Mouse (Mus musculus) forebrain, embryonic 12.5 days (tissue): ENCODE measurements around the gene P4htm. TPM values are rescaled to one million over a fixed set of nuclear protein-coding genes. Genes with fewer than 3 reads are reported as not detected.

Experiments used
- ATAC-seq: fragments of 200-750 bp; cut with Nextera tagmentation; 2 replicates; pipeline ENCODE4 v1.8.0; 2017; ENCODE audit warnings: moderate TSS enrichment; ENCODE audit not compliant: low FRiP score
- H3K27ac ChIP-seq: fragments of 300-500 bp; sonication (generic); 2 replicates; pipeline ENCODE4 v1.5.1; 2016; ENCODE audit warnings: mild to moderate bottlenecking
- H3K27me3 ChIP-seq: fragments of 300-500 bp; sonication (generic); 2 replicates; pipeline ENCODE4 v1.6.1; 2016; ENCODE audit warnings: mild to moderate bottlenecking
- H3K36me3 ChIP-seq: fragments of 300-500 bp; sonication (generic); replicated peaks from 2 replicates; pipeline ENCODE4 v1.6.1; 2016; ENCODE audit warnings: mild to moderate bottlenecking
- H3K4me1 ChIP-seq: fragments of 300-500 bp; sonication (generic); 2 replicates; pipeline ENCODE4 v1.6.1; 2016
- H3K4me2 ChIP-seq: fragments of 300-500 bp; sonication (generic); 2 replicates; pipeline ENCODE4 v1.6.1; 2016; ENCODE audit warnings: mild to moderate bottlenecking, moderate library complexity
- H3K4me3 ChIP-seq: fragments of 300-500 bp; sonication (generic); replicated peaks from 2 replicates; pipeline ENCODE4 v1.5.1; 2016; ENCODE audit warnings: mild to moderate bottlenecking
- H3K9ac ChIP-seq: fragments of 300-500 bp; sonication (generic); 2 replicates; pipeline ENCODE4 v1.6.1; 2016; ENCODE audit warnings: mild to moderate bottlenecking
- H3K9me3 ChIP-seq: fragments of 300-500 bp; sonication (generic); 2 replicates; pipeline ENCODE4 v1.6.1; 2016
- WGBS: fragments of 180-500 bp; shearing (Covaris S2); methylation state at CpG from one replicate; pipeline ENCODE4 v1.1.7; 2016; 5-methylcytosine and 5-hydroxymethylcytosine counted together
- polyA plus RNA-seq: library from polyadenylated mRNA; unstranded; fragments of >200 nt; fragmentation: Nextera tagmentation; extraction: Ambion mirVana; gene quantifications from 2 replicates; pipeline ENCODE4 v1.2.1, GENCODE M21; 2016

P4htm gene
- polyA plus RNA-seq, 1 experiment from 2014 or later, result 16.2 TPM

GRCm38 (mm10) chr9:108575321-108576297 lies 21.9 kb downstream of the P4htm start:
- Histone ChIP-seq H3K4me3 (no peak overlapping the region; the same call in 1 of the 2 replicates), H3K36me3 (peaks cover 65% of the 10 kb centered on the region), H3K9ac (peak overlapping the region; percentile 8; the same call in 1 of the 2 replicates)

DNA sequence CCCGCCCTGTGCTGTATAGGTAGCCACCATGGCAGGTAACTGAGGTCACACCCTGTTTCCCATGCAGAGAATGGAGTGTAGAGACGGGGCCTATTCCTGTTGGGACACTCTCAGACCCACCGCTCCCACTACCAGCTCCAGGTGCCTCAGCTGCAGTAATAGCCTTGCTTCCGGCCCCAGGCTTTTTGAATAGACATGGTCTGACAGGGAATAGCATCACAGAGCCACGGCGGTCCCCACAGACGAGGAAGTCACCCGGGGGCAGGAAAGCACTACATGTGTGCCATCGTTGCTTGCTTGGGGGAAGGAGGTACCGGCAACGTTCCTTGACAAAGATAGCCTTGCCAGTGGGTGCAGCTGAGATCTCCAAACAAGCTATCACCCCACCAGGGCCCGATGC lies 22.5 kb downstream of the P4htm start:
- no peak for ATAC-seq
- H3K4me1 ChIP-seq, result peaks cover 73% of the 10 kb centered on the region
- no peak overlapping the region; the same call in 1 of the 2 replicates for H3K4me3 ChIP-seq
- WGBS, result 86% methylated on average over 12 of the region's 12 CpGs
- peak overlapping the region; percentile 15; the same call in 1 of the 2 replicates for H3K4me2 ChIP-seq
- no peaks in the 10 kb centered on the region for H3K9me3 ChIP-seq
- H3K27ac ChIP-seq, result peak overlapping the region; percentile 21; the same call in 1 of the 2 replicates
- no peak overlapping the region for H3K9ac ChIP-seq
- H3K36me3 ChIP-seq, result peaks cover 66% of the 10 kb centered on the region
- H3K27me3 ChIP-seq, result no peaks in the 10 kb centered on the region

More at GRCm38 (mm10) chr9:108575321-108576297, 21.9 kb downstream of the P4htm start:
- peak overlapping the region; percentile 90; the same call in 1 of the 2 replicates for H3K4me2 ChIP-seq
- no peaks in the 10 kb centered on the region for H3K9me3 ChIP-seq
- ATAC-seq, result no peak
- H3K27me3 ChIP-seq, result no peaks in the 10 kb centered on the region
- 91% methylated on average over 37 of the region's 37 CpGs for WGBS
- peaks cover 69% of the 10 kb centered on the region for H3K4me1 ChIP-seq
- H3K27ac ChIP-seq, result no peak overlapping the region

GRCm38 (mm10) chr9:108573774-108574690 lies 23.4 kb downstream of the P4htm start:
- 47% methylated on average over 26 of the region's 26 CpGs for WGBS
- Histone ChIP-seq H3K4me1 (peaks cover 71% of the 10 kb centered on the region), H3K27me3 (no peaks in the 10 kb centered on the region), H3K27ac (peak overlapping the region; percentile 36; the same call in 1 of the 2 replicates), H3K4me3 (no peak overlapping the region), H3K9me3 (no peaks in the 10 kb centered on the region), H3K9ac (0 out of 2 replicates have a peak overlapping the region, but pooled peaks have one; percentile 17), H3K36me3 (peaks cover 66% of the 10 kb centered on the region), H3K4me2 (peak overlapping the region; percentile 15; the same call in 1 of the 2 replicates)
- no peak for ATAC-seq

DNA sequence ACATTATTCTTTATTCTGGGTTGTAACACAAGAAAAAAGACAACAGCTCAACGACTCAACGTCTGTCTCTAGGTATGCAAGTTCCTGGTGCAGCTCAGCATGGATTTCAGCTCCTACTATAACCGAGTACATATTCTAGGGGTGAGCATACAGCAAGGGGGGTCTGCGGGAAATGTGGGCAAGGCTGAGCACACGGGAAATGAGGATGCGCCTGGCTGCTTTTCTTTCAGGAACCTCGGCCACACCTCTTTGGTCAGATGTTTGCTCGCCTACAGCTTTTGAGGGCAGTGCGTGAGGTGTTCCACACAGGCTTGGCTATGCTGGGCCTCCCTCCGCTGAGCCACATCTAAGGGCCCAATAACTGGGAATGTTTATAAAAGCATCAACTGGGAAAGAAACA lies 25.1 kb downstream of the P4htm start:
- Histone ChIP-seq H3K4me3 (no peak overlapping the region), H3K27me3 (no peaks in the 10 kb centered on the region), H3K4me1 (peaks cover 77% of the 10 kb centered on the region), H3K9ac (no peak overlapping the region), H3K36me3 (peaks cover 66% of the 10 kb centered on the region), H3K4me2 (no peak overlapping the region), H3K27ac (0 out of 2 replicates have a peak overlapping the region, but pooled peaks have one; percentile 2), H3K9me3 (no peaks in the 10 kb centered on the region)
- no peak for ATAC-seq
- WGBS, result 88% methylated on average over 10 of the region's 10 CpGs

DNA sequence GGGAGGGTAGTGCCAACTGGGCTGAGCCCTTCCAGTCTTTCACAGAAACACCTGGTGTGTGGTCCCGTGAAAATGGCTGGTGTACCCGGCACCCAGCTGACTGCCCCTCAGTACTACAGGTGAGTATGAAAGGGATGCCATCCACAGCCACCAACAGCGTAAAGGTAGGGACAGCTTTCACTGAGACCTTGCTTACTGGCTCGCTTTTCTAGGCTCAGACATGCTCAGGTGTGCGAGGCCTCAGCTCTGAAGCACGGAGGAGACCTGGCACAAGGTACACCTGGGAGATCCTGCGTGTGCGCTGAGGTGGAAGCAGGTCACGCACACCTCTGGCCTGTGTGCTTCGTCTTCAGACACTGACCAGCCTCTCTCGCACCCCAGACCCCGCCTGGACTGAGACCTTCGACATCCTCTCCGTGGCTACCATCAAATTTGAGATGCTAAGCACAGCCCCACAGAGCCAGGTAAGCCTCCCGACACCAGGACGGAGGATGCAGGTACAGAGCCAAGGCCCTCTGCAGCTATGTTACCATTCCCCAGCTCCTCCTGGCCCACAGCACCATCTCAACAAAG lies 26.0 kb downstream of the P4htm start:
- Histone ChIP-seq H3K27me3 (no peaks in the 10 kb centered on the region), H3K4me2 (no peak overlapping the region; the same call in 1 of the 2 replicates), H3K36me3 (peaks cover 60% of the 10 kb centered on the region), H3K4me1 (peaks cover 69% of the 10 kb centered on the region), H3K4me3 (no peak overlapping the region), H3K9me3 (no peaks in the 10 kb centered on the region), H3K27ac (no peak overlapping the region), H3K9ac (no peak overlapping the region)
- no peak for ATAC-seq
- WGBS, result 93% methylated on average over 16 of the region's 16 CpGs

- H3K27ac ChIP-seq, result peak overlapping the region; percentile 75
- peaks cover 69% of the 10 kb centered on the region for H3K4me1 ChIP-seq
- H3K36me3 ChIP-seq, result peaks cover 56% of the 10 kb centered on the region
- peak overlapping the region; percentile 64 for H3K9ac ChIP-seq
- 3% methylated on average over 40 of the region's 40 CpGs for WGBS
- H3K27me3 ChIP-seq, result no peaks in the 10 kb centered on the region
- peak overlapping the region; percentile 99 for H3K4me2 ChIP-seq
- H3K4me3 ChIP-seq, result peak overlapping the region; percentile 63
- H3K9me3 ChIP-seq, result no peaks in the 10 kb centered on the region
- no peak; the same call in 1 of the 2 replicates for ATAC-seq
Measured at GRCm38 (mm10) chr9:108570207-108570896, 27.1 kb downstream of the P4htm start.

- H3K4me1 ChIP-seq, result peaks cover 61% of the 10 kb centered on the region
Measured at GRCm38 (mm10) chr9:108569381-108570206, 27.9 kb downstream of the P4htm start, which contains the start of gene Dalrd3. Dalrd3 (plus strand) TSS chr9:108569886.

GRCm38 (mm10) chr9:108568511-108568921 lies 29.0 kb downstream of the P4htm start:
- Histone ChIP-seq H3K36me3 (peaks cover 56% of the 10 kb centered on the region), H3K9ac (no peak overlapping the region), H3K9me3 (no peaks in the 10 kb centered on the region), H3K4me3 (peak overlapping the region; percentile 61; the same call in 1 of the 2 replicates), H3K4me2 (peak overlapping the region; percentile 98), H3K27me3 (no peaks in the 10 kb centered on the region), H3K27ac (0 out of 2 replicates have a peak overlapping the region, but pooled peaks have one; percentile 97), H3K4me1 (peaks cover 55% of the 10 kb centered on the region)
- ATAC-seq, result no peak
- 83% methylated on average over 17 of the region's 17 CpGs for WGBS

More at GRCm38 (mm10) chr9:108569381-108570206, 27.9 kb downstream of the P4htm start, which contains the start of gene Dalrd3:
- 5% methylated on average over 42 of the region's 42 CpGs for WGBS
- Histone ChIP-seq H3K4me3 (peak within 1 kb of the TSS; percentile 63), H3K9me3 (no peaks in the 10 kb centered on the region), H3K36me3 (peaks cover 56% of the 10 kb centered on the region), H3K27me3 (no peaks in the 10 kb centered on the region), H3K9ac (peak within 1 kb of the TSS; percentile 64), H3K27ac (peak within 1 kb of the TSS; percentile 75), H3K4me2 (peak within 1 kb of the TSS; percentile 99)
- peak; percentile 71 for ATAC-seq

GRCm38 (mm10) chr9:108567931-108568419 lies 29.5 kb downstream of the P4htm start:
- H3K9ac ChIP-seq, result peak overlapping the region; percentile 68
- no peak for ATAC-seq
- 7% methylated on average over 18 of the region's 18 CpGs for WGBS
- H3K27me3 ChIP-seq, result no peaks in the 10 kb centered on the region
- H3K4me1 ChIP-seq, result peaks cover 51% of the 10 kb centered on the region
- H3K4me2 ChIP-seq, result peak overlapping the region; percentile 98
- peak overlapping the region; percentile 97 for H3K27ac ChIP-seq
- H3K9me3 ChIP-seq, result no peaks in the 10 kb centered on the region
- peaks cover 55% of the 10 kb centered on the region for H3K36me3 ChIP-seq
- peak overlapping the region; percentile 61 for H3K4me3 ChIP-seq
